Mouse (Mus musculus): ENCODE measurements around the gene Tmem178.

Tmem178 gene

GRCm38 (mm10) chr17:80997226-80997625 is 52.8 kb downstream of the Tmem178 start:
- DNase-seq (ENCODE audit: low spot score): no peak

GRCm38 (mm10) chr17:80998958-80999357 is 54.5 kb downstream of the Tmem178 start:
- DNase-seq (ENCODE audit: low spot score): no peak

- DNase-seq (ENCODE audit: low spot score): no peak
Measured at GRCm38 (mm10) chr17:81001010-81001409, 56.6 kb downstream of the Tmem178 start.

GRCm38 (mm10) chr17:81001647-81002046 is 57.2 kb downstream of the Tmem178 start:
- DNase-seq (ENCODE audit: low spot score): no peak

GRCm38 (mm10) chr17:81002130-81002529 is 57.7 kb downstream of the Tmem178 start:
- no peak for DNase-seq (ENCODE audit: low spot score)

GRCm38 (mm10) chr17:81004454-81004853 is 60.0 kb downstream of the Tmem178 start:
- DNase-seq (ENCODE audit: low spot score): no peak

GRCm38 (mm10) chr17:81005292-81005691 is 60.9 kb downstream of the Tmem178 start:
- no peak for DNase-seq (ENCODE audit: low spot score)

- no peak for DNase-seq (ENCODE audit: low spot score)
Measured at GRCm38 (mm10) chr17:81009112-81009511, 64.7 kb downstream of the Tmem178 start.

GRCm38 (mm10) chr17:81010199-81010598 is 65.8 kb downstream of the Tmem178 start:
- no peak for DNase-seq (ENCODE audit: low spot score)

- DNase-seq (ENCODE audit: low spot score): peak; percentile 17
Measured at GRCm38 (mm10) chr17:81010844-81011685, 66.6 kb downstream of the Tmem178 start.

GRCm38 (mm10) chr17:81015814-81016447 is 71.5 kb downstream of the Tmem178 start:
- DNase-seq (ENCODE audit: low spot score): peak; percentile 86

GRCm38 (mm10) chr17:81017132-81017531 is 72.7 kb downstream of the Tmem178 start:
- peak; percentile 46 for DNase-seq (ENCODE audit: low spot score)

- DNase-seq (ENCODE audit: low spot score): no peak
Measured at GRCm38 (mm10) chr17:81027331-81027730, 82.9 kb downstream of the Tmem178 start.

- no peak for DNase-seq (ENCODE audit: low spot score)
Measured at GRCm38 (mm10) chr17:81031830-81032442, 87.5 kb downstream of the Tmem178 start.

GRCm38 (mm10) chr17:81032957-81033356 is 88.5 kb downstream of the Tmem178 start:
- no peak for DNase-seq (ENCODE audit: low spot score)

GRCm38 (mm10) chr17:81035354-81035753 is 90.9 kb downstream of the Tmem178 start:
- DNase-seq (ENCODE audit: low spot score): no peak

GRCm38 (mm10) chr17:81038707-81039408 is 94.4 kb downstream of the Tmem178 start:
- no peak for DNase-seq (ENCODE audit: low spot score)

- DNase-seq (ENCODE audit: low spot score): no peak
Measured at GRCm38 (mm10) chr17:81041662-81042061, 97.2 kb downstream of the Tmem178 start.

- no peak for DNase-seq (ENCODE audit: low spot score)
Measured at GRCm38 (mm10) chr17:81044356-81044755, 99.9 kb downstream of the Tmem178 start.

GRCm38 (mm10) chr17:81045115-81045514 is 100.7 kb downstream of the Tmem178 start:
- DNase-seq (ENCODE audit: low spot score): no peak

GRCm38 (mm10) chr17:81045525-81046150 is 101.2 kb downstream of the Tmem178 start:
- DNase-seq (ENCODE audit: low spot score): no peak
